Mouse (Mus musculus) adrenal gland, adult 18-20 months (tissue): ENCODE measurements around the gene Zfp334. TPM values are rescaled to one million over a fixed set of nuclear protein-coding genes. Genes with fewer than 3 reads are reported as not detected.

Experiments used
- DNase-seq, 2 experiments: peaks; one replicate each; pipeline ENCODE4 v3.0.0; 2021 to 2022; ENCODE audit warnings: low spot score in 2 of 2
- total RNA-seq, 2 experiments: library from RNA; stranded (reverse); gene quantifications; 1 replicate in 1 of 2; 2 replicates in 1 of 2; pipeline ENCODE4 v1.2.3; 2021

Gene Zfp334
- total RNA-seq, 2 experiments from 2014 or later, result 4.8 to 5.0 TPM

GRCm38 (mm10) chr2:165380050-165380449 is 8.0 kb downstream of the Zfp334 start:
- DNase-seq, result no peak

GRCm38 (mm10) chr2:165376001-165376400 is 12.1 kb downstream of the Zfp334 start:
- DNase-seq, result no peak

- DNase-seq, result no peak
Measured at GRCm38 (mm10) chr2:165375478-165375877, 12.6 kb downstream of the Zfp334 start.

GRCm38 (mm10) chr2:165371066-165371465 is 17.0 kb downstream of the Zfp334 start:
- DNase-seq, result no peak

GRCm38 (mm10) chr2:165370348-165370747 is 17.7 kb downstream of the Zfp334 start:
- DNase-seq, result no peak

- DNase-seq, result no peak
Measured at GRCm38 (mm10) chr2:165368496-165368895, 19.6 kb downstream of the Zfp334 start, which contains the start of gene Zfp663. Gene Zfp663 (minus strand): TSS chr2:165368729.

- DNase-seq, result no peak
Measured at GRCm38 (mm10) chr2:165367868-165368439, 20.1 kb downstream of the Zfp334 start.

- DNase-seq, result no peak
Measured at GRCm38 (mm10) chr2:165367047-165367520, 21.0 kb downstream of the Zfp334 start.

- peak; percentile 55 to 65 for DNase-seq
Measured at GRCm38 (mm10) chr2:165364334-165365091, 23.5 kb downstream of the Zfp334 start.

GRCm38 (mm10) chr2:165363282-165363681 is 24.8 kb downstream of the Zfp334 start:
- no peak for DNase-seq

GRCm38 (mm10) chr2:165360861-165361260 is 27.2 kb downstream of the Zfp334 start:
- DNase-seq, result peak; percentile 16 to 32

GRCm38 (mm10) chr2:165351828-165352513 is 36.1 kb downstream of the Zfp334 start:
- no peak for DNase-seq

GRCm38 (mm10) chr2:165349466-165349865 is 38.6 kb downstream of the Zfp334 start:
- DNase-seq, result no peak

GRCm38 (mm10) chr2:165346180-165346579 is 41.9 kb downstream of the Zfp334 start:
- no peak for DNase-seq

GRCm38 (mm10) chr2:165337191-165337590 is 50.9 kb downstream of the Zfp334 start:
- DNase-seq, result peak; percentile 55 to 71

- DNase-seq, result no peak
Measured at GRCm38 (mm10) chr2:165332610-165333210, 55.3 kb downstream of the Zfp334 start.

- DNase-seq, result no peak
Measured at GRCm38 (mm10) chr2:165329703-165330102, 58.4 kb downstream of the Zfp334 start.

GRCm38 (mm10) chr2:165328746-165329145 is 59.3 kb downstream of the Zfp334 start:
- DNase-seq, result no peak

- no peak for DNase-seq
Measured at GRCm38 (mm10) chr2:165327386-165327785, 60.7 kb downstream of the Zfp334 start.

- peak; percentile 94 to 95 for DNase-seq
Measured at GRCm38 (mm10) chr2:165326304-165327190, 61.5 kb downstream of the Zfp334 start, which contains the start of gene Elmo2. Gene Elmo2 (minus strand): TSS chr2:165326479.
